Mouse (Mus musculus): Measurements from ENCODE around the gene Daam1.

Gene Daam1

DNA sequence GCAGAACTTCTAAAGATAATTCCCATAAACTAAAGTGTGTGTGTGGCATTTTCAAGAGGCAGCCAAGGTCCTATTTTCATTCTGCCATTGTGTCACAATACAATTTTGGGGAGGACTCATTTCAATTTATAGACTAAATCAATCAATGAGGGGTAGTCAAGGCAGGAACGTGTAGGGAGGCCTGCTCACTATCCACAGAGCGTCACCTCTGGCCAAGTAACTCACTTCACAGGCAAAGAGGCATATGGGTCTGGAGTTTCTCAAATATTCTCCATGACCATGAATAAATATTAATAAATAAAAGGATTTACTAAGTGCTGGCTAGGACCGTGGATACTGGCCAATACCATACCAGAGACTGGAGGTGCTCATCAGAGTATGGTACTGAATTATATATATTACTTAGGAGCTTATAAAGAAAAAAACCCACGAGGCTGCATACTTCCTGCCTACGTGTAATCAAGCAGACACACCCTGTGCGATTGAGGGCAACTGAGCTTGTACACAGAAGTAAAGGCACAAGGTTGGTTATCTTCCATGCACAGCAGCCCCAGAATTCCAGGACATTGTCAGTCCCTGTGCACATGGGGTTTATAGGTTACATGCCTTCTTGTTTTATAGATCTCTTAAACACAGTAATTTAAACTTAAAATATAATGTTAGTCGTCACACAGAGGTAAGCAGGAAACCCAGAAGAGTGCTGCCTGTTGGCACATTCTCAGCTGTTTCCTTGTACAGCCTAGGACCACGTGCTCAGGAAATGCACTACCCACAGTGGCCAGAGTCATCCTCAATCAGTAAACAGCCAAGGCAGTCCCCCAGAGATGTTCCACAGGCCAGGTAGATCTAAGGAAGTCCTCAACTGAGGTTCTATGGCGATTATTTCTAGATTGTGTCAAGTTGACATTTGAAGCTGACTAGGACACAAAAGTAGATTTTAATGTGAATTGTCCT is 101.8 kb downstream of the Daam1 start:
- no peak for DNase-seq (ENCODE audit: low spot score)

DNA sequence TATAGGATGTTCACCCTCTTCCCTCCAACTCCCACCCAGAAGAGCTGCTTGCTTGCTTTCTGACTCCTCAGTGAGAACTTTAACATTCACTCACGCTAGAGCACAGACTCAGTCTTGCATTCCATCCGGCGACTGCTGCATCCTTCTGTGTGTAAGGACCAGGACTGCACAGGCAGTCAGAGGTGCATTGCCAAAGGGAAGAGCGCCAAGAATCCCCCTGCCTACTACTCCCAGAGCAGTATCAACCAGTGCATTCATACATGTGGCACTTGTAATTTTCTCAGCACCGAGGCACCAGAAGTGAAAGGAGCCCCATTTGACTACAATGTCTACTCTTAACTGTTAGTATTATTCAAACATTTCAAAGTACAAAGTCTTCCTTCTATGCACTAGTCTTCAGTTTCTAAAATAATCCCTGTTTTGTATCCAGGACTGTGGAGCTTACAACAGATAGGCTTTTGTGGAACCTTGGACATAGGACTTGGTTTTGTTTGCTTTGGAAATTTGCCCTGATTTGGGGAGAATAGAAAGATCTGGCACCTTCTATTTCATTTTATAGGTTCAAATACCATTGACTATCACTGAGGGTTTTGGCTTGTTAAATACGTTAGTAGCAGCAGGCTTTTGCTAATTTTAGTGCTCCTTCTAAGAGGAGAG is 103.2 kb downstream of the Daam1 start:
- no peak for DNase-seq (ENCODE audit: low spot score)

DNA sequence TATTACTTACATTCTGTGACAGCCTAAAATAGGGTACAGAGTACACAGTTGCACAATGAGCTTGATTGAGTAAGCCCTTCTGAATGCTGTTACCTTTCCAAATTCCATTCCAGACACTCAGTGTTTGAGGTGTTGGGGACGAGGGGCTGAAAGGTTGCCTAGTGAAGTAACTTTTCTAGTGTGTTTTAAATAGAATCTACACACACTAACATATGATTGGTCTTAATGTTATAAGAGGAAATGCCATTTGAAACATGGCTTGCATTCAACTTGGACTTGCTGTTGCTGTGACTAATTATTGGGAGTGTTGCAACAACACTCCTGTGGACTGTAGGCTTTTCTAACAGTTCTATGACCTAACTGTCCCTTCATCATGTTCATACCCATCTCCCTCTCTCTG is 105.8 kb downstream of the Daam1 start:
- no peak for DNase-seq (ENCODE audit: low spot score)

DNA sequence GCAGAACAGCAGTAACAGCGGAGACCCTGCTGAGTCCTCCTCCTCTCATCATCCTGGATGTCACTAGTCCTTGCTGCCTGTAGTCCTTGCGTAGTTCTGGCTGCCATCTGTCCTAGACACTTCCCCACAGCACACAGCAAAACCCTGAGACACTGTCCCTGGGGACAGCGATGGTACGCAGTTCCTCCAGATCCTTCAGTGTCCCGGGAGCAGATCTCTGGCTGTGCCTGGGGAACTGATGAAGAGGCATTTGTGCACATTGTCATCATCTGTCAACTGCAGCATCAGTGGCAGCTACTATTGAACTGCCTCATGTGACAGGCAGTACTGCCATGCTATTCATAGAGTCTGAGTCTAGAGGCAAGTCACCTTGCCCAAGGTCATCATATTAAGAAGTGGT is 107.6 kb downstream of the Daam1 start:
- no peak for DNase-seq (ENCODE audit: low spot score)

DNA sequence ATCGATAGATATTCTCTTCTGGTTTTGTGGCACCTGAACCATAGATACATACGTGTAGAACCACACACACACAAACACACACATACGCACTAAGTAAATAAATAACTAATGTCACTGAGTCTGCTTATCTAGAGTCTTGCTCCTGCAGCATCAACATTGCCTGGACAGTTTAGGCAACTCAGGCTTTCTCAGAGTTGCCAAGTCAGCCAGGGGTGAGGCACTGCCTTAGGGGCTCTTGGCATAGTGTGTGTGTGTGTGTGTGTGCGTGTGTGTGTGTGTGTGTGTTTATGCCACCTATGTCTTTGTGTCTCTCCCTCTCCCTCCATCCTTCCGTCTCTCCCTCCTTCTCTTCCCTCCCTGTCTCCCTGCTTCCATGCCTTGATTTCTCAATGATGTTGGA is 110.4 kb downstream of the Daam1 start:
- no peak for DNase-seq (ENCODE audit: low spot score)

DNA sequence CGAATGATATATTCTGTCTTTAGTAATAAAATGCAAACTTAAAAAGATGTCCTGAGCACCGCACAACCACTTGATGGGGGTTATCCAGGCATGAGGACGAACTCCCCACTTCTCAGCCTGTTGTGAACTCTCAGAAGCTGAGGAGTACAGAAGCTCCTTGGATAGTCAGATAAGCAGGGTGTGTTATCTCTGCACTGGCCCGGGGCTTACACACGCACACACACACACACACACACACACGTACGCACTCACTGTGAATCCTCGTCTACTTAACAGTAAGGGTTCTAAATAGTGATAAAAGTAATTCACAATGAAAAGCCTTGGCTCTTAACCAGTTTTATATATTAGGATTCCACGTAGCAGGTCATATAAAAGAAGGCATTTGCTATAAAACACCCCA is 112.2 kb downstream of the Daam1 start:
- DNase-seq (ENCODE audit: low spot score) = no peak

DNA sequence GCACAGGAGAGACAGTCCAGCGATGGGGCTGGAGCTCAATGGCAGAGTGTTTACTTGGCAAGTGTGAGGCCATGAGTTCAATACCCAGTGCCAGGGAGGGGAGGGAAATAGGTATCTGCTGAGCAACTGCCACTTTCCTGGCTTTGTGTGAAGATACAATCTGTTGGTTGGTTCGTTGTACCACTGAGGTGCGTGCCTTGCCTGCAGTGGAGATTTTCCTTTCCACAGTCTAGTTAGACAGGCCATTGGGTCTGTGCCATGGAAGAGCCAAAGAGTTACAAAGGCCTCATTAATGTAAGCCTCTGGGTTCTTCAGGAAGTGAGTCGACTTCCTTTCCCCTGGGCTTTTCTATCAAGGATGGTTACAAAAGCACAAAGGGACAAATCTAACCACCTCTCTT is 112.8 kb downstream of the Daam1 start:
- no peak for DNase-seq (ENCODE audit: low spot score)

DNA sequence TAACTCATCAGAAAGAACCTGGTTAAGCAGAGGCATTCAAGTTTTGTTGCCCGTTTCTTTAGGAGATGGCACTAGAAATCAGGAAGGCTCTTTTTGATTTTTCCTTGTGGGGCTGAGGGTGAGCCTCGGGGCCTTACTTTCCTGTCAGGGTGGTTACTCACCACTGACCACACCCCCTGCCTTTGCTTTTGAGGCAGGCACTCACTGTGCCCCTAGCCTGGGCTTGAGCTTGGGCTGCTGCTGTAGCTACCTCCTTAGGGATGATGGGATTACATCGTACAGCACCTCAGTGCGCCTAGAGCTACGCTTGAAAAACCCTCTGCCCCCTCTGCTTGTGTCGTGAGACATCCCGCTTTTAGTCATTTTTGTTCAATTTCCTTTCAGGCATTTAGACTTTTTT is 115.0 kb downstream of the Daam1 start:
- no peak for DNase-seq (ENCODE audit: low spot score)

DNA sequence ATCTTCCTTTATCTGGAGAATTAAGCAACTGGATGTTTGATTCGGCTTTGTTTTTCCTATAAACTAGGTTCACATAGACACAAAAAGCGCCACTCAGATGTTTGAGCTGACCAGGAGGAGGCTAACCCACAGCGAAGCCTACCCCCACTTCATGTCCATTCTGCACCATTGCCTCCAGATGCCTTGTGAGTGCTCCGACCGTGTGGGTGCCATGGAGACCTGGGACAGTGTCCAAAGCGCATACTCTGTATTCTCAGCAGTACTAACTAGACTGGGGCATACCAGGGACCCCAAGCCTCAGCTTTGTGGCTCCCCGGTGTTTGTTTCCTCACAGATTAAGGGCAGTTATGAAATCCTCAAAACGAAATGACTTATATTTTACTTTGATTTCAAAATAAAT is 115.6 kb downstream of the Daam1 start:
- no peak for DNase-seq (ENCODE audit: low spot score)

DNA sequence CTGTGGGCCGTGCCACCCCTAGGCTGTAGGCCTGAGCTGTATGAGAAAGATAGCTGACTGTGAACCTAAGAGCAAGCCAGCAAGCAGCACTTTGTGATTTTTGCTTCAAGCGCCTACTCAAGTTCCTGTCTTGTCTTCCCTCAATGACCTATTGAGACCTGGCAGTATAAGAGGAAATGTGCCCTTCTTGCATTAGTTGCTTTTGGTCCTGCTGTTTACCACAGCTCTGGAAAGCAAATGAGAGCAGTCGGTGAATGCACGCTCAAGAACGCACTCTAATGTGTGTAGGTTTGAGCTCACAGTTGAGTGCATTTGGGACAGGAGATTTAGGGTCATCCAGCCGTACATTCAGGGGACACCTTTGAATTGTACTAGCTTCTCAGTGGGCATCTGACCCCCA is 118.1 kb downstream of the Daam1 start:
- no peak for DNase-seq (ENCODE audit: low spot score)

DNA sequence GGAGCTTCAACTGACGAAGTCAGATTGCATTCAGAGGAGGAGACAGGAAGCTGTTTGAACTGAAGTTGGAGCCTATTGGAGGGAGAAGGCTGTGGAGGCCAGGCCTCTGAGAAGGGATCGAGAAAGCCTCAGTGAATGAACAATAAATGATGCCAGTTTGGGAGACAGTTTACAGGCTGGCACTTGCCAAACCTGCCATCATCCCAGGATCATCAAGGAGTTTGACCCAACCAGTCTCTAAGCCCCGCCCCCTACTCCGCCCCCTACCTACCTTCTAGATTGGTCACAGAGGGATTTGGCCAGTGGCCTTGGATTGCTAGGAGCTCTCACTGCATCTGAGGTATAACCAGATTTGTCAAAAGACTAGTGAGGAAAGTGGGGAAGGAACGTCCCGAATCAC is 118.7 kb downstream of the Daam1 start:
- DNase-seq (ENCODE audit: low spot score) = no peak

DNA sequence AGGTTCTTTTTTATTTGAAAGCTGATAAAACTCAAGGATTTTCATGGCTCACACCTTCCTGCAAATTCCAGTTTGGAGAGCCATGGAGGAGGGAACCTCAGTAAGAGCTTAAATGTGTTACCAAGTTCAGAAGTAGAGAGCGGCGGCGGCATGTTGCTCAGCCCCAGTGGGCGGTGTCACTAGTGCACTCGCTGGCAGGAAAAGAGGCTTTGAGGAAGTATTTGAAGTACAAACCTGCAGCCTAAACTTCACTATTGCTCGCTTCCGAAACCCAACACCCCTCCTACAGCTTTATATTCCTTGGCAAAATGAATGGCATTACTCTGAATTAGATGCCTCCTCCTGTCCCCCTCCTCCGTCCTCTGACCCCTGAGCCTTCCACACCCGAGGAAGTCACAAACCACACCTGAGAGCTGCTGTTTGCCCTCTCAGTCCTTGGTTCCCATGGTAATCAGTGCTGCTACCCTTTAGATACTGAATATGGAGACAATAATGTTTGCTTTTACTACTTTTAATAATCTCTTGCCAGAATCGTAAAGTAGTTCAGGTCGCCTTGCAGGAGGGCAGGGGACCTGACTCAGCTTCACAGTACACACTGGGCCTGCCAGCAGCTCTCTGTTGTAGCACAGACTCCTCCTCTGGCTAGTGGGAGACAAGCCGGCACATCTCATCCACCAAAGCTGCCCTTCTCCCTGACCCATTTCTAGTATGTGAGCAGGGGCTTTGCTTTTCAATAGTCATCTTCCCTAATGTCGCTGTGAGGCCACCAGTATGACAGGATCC is 119.4 kb downstream of the Daam1 start:
- no peak for DNase-seq (ENCODE audit: low spot score)

DNA sequence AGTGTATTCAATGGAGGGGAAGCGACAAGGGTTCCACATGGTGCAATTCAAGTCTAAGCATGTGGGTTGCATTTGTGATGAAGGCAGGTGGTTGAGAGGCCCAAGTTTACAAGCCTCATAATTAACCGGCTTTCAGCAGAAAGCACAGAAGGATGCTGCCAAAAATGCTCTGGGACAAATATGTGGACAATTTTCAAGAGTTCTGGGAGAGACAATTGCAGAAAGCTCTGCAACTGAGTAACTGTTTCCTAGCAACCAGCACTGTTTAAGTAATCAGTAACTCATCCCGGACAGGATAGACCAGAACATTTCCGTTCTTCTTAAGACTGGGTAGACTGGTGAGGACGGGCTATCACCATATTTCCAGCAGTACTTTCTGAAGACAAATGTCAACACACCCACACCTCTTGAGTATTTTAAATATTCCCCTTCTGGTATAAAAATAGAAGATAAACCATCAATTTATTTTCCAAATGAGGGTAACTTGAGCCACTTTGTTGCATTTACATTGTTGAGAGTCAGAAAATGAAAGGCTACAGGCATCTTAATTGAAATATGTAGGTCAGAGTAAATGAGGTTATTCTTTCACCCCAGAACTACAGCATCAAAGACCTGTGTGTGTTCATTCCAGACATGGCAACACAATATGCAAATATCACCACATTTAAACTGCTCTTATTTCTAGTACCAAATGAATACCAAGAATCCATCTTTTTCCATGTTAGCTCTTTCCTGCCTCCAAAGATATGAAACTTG is 123.5 kb downstream of the Daam1 start:
- DNase-seq (ENCODE audit: low spot score) = no peak

DNA sequence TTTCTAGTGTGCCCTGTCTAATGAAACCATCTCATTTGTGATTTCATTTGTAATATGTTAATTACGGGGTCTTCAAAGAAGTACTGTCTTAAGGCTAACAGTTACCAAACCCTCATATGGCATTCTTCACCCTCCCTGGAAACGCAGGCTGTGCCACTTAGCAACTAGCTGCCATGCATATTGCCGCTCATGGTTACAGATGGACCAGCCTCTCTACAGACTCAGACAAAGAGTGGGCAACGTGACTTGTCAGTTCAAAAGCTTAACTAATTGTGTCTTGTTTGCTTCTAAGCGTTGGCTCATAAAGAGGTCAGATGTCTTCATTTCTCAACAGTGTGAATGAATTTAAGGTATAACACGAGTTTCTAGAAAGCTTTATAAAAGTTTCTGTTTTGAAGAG is 126.1 kb downstream of the Daam1 start:
- DNase-seq (ENCODE audit: low spot score) = no peak

DNA sequence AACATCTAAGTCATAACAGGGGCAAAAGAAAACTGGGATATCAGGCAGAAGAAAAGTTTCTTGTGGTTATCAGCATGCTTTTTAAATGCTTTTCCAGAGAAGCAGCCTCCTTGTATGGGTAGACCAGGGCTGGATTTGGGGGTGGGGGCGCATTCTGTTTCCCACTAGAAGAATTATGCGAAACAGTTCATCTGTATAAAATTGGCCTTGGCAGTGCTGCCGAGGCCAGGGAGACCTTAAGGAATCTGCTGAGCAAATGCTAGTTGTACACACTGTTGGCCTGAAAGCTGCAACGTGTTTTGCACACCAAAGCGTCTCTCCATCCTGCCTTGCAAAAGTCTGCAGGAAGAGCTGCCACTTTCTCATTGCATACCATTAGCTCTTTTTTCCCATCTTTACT is 126.6 kb downstream of the Daam1 start:
- no peak for DNase-seq (ENCODE audit: low spot score)

DNA sequence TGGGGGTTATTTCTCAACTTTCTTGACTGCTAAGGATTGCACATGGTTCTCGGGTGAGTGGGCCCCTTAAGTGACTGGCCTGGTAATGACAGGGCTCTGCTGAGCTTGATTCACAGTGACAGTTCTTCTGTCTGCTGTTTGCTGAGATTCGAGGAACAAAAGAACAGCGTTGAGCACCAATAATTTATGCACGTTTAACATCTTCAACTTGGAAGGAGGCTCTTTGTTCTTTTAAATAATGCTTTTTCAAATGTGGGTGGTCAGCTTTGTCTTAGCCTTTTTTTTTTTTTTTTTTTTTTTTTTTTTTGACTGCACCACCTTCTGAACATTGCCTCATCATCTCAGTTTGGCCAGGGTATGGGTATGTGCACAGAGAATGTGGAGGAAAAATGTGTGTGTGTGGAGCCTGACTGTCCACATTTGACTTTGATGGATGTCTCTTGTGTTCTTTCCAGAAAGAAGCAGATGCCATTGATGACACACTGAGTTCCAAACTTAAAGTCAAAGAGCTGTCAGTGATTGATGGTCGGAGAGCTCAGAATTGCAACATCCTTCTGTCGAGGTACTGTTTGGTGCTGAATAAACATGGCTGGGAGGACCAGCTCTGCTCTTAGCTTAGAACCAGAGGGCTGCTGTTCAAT is 128.6 kb downstream of the Daam1 start:
- DNase-seq (ENCODE audit: low spot score) = no peak

DNA sequence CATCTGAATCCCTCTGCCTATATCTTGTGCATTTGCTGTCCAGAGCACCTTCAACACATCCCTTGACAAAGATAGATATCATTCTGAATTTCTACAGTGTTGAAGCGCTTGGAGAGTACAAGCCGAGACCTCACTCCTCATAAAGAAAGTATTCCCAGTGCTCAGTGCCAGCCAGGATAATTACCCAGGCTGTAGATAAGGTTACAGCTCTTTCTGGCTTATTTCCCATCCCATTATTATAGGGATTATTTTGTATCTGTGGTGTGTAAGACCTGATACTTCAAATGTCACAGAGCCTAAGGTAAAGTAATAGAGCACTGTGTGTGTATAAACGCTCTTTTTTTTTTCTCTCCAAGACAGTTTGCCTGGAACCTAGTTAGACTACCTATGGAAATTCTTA is 130.8 kb downstream of the Daam1 start:
- no peak for DNase-seq (ENCODE audit: low spot score)

DNA sequence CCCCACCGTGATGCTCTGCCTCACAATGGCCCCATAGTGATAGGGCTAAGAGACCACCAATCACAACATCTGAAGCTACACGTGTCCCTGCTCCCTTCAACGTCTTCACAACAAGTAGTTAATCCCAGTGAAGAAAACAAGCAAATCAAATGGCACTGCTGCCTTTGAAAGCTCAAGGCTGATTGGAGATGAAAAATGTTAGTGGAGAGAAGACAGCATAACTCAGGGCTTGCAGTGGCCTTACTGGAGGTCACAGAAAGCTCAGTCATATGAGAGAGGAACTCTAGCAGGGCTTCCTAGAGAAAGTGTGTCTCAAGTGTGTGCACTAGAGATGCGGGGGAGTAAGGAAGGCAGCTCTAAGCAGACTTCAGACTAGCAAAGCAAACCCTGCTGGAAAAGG is 131.7 kb downstream of the Daam1 start:
- no peak for DNase-seq (ENCODE audit: low spot score)

DNA sequence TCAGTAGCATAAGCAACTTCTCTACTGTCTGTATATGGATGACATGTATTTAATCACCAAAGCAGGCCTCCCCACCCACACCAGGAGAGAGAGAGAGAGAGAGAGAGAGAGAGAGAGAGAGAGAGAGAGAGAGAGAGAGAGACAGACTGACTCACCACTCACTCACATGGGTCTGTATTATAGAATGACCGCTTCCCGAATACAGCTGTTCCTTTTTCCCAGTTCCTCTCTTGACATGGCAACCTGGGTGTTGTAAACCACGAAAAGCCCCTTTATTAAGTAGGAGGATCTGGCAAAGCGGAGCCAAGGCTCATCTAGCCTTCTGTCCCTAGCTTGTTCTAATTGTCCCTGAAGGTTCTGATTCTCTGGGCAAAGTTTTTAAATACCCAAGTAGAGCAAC is 137.7 kb downstream of the Daam1 start:
- no peak for DNase-seq (ENCODE audit: low spot score)

DNA sequence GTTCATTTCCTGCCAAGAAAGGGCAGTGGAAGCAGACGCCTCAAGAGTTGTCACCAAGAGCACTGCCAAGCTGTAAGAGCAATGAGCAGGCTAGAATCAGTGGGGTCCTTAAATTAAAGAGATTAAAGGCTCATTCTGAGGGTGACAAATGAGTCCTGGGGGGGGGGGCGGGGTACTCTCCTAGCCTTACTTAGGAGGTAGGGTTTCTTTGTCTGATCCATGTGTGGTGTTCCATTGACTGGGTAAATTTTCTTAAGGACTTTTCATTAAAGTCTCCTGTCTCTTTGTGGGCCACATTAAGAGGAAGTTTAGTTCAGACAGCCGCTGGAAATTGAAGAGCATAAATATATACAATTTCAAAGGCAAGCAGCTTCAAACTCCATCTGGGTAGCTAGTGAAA is 138.1 kb downstream of the Daam1 start:
- DNase-seq (ENCODE audit: low spot score) = no peak

DNA sequence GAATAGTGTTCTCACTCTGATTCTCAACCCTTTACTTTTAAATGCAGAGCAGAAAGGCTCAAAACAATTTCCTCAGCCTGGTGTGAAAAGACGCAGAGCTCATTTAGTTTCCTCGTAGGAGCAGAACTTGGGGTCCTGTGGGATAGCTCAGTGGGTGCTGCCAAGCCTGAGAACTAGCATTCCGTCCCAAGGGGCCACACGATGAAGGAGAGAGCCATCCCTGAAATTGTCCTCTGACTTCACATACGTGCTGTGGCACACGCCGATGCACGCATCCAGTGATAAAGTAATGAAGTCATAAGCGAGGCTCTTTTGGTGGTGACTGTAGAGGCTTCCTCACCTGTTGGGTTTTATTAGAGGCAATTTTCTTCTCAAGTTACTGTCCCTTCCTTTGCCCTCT is 138.6 kb downstream of the Daam1 start:
- DNase-seq (ENCODE audit: low spot score) = no peak

Measured in ovary, adult 18-20 months (tissue).